Mouse (Mus musculus): Measurements from ENCODE around the gene Olfr1034. TPM values are rescaled to one million over a fixed set of nuclear protein-coding genes. Genes with fewer than 3 reads are reported as not detected.
"Not testable (repeated sequence)": the region's sequence is repeated elsewhere in the genome, so short reads cannot be mapped to it uniquely, and the experiment has no call there.

Olfr1034 gene
- not detected for total RNA-seq (2021)

GRCm38 (mm10) chr2:86045561-86045960 lies at the start of gene Olfr1034:
Gene Olfr1034 (plus strand): TSS chr2:86045861.
- no peak for DNase-seq (ENCODE audit: extremely low spot score in 1 of 2, low spot score in 2 of 2)
- intact Hi-C loops (cut with DNase I) = no loop called here

DNA sequence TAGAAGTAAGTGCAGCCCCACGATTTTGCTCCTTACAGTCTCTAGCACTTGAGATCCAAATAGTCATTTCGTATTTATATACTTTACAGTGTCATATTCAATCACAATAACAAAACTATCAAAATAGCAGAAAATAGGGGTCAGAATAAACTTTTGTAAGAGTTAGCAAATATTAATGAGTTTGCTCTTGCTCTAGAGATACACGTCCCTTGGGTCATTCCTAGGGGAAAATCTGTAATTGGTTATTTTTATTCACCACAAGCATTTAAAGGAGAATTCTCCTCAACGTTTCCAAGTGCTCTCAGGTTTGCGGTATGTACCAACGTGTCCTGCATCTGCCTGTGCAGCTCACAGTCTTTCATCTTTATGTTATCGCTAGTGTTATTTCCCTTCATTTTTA lies 40.4 kb upstream of the Olfr1034 start, which contains the start of gene Olfr1032:
Olfr1032 (plus strand) TSS at position 301 of the 400 bp plus-strand sequence.
- intact Hi-C loops (cut with DNase I) = no loop called here
- DNase-seq (ENCODE audit: extremely low spot score in 1 of 2, low spot score in 2 of 2) = no peak

- DNase-seq (ENCODE audit: extremely low spot score in 1 of 2, low spot score in 2 of 2); intact Hi-C loops (cut with DNase I): not testable (repeated sequence)
Measured at GRCm38 (mm10) chr2:86020406-86020805, 25.3 kb upstream of the Olfr1034 start, which contains the start of gene Olfr1033. Gene Olfr1033 (plus strand): TSS chr2:86020633.

GRCm38 (mm10) chr2:86021518-86021917 lies 24.1 kb upstream of the Olfr1034 start:
- intact Hi-C loops (cut with DNase I); DNase-seq (ENCODE audit: extremely low spot score in 1 of 2, low spot score in 2 of 2): not testable (repeated sequence)

DNA sequence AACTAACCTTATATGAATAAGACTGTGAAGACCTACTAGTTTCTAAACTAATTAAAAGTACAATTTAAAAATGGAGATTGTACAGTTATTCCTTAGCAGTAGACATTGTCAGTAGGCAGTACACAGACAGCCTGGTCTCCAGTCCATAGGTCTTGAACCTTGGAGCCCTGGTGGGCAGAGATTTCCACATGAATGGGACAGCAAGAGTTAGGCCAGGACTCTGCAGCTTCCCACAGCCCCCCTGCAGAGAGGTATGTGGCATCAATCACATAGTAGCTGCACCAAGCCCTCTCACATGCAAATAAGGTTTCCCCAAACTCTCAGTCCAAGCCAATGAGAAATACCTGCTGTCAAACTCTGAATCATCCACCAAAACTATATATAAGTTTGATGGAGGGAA lies 5.1 kb downstream of the Olfr1034 start:
- DNase-seq (ENCODE audit: extremely low spot score in 1 of 2, low spot score in 2 of 2) = not testable (repeated sequence)

GRCm38 (mm10) chr2:86063766-86064165 lies 18.1 kb downstream of the Olfr1034 start:
- DNase-seq (ENCODE audit: extremely low spot score in 1 of 2, low spot score in 2 of 2); intact Hi-C loops (cut with DNase I): not testable (repeated sequence)

More for the DNA sequence above, 5.1 kb downstream of the Olfr1034 start:
- intact Hi-C loops (cut with DNase I) = not testable (repeated sequence)

- DNase-seq (ENCODE audit: extremely low spot score in 1 of 2, low spot score in 2 of 2) = no peak
- intact Hi-C loops (cut with DNase I) = no loop called here
Measured at GRCm38 (mm10) chr2:86070189-86070588, 24.5 kb downstream of the Olfr1034 start.

DNA sequence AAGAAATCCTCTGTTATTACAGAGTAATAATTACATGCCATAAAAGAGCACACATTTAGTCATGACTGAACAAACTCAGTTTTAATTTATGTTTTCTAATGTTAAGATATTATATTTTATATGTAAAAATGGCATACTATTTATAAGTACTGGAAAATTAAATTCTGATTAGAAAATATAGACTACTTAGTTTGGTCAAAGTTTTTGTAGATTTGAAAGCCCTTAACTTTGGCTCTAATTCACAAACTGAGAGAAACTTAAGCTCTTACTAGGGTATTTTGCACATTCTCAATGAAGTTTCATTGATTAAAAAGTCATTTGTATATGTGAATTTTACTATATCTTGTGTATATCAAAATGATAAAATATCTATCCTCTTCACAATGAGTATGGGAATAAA lies 28.0 kb downstream of the Olfr1034 start, which contains the start of gene Olfr1036:
Olfr1036 (plus strand) TSS at position 301 of the 400 bp plus-strand sequence.
- DNase-seq (ENCODE audit: extremely low spot score in 1 of 2, low spot score in 2 of 2); intact Hi-C loops (cut with DNase I): not testable (repeated sequence)

DNA sequence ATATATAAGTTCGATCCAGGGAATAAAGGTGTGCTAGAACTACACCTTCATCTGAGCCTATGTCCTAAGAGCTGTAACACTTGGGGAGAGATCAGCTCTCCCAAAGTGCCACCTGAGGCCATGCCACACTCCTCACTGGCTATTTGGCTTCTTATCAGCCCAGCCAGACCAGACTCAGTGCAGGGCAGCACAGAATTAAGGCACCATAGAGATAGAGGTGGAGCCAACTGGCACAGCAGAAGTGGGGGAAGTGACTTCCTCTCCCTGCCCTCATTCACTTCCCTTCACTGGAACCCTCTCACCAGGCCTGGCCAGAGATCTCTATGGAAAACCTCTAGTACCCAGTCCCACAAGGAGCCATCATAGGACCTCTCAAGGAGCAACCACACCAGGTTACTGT lies 34.8 kb downstream of the Olfr1034 start:
- intact Hi-C loops (cut with DNase I) = not testable (repeated sequence)

DNA sequence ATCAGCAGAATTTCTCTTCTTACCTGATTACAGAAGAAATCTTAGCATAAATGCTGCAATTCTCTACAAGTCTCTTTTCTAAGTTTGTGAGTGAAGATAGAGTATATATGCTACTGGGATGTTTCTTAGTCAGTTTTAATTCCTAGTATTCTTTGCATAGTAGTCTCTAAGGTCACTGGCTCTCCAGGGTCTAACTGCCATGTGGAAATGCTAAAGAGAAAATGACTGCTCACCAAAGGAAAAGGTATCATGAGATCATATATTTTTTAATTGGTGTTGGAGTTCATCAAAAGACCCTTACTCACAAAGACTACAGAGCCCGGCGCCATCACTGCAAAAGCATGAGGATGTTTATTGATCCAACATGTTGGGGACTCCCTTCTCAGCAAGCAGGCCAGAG lies 41.6 kb downstream of the Olfr1034 start, which contains the start of gene Olfr1037:
Olfr1037 (minus strand) TSS at position 101 of the 400 bp plus-strand sequence.
- DNase-seq (ENCODE audit: extremely low spot score in 1 of 2, low spot score in 2 of 2) = no peak
- intact Hi-C loops (cut with DNase I) = no loop called here

More for the DNA sequence above, 34.8 kb downstream of the Olfr1034 start:
- DNase-seq (ENCODE audit: extremely low spot score in 1 of 2, low spot score in 2 of 2) = not testable (repeated sequence)

Other genes with a start within 250 kb of the Olfr1034 start
- not detected for gene Olfr1016, start 243.3 kb upstream of the Olfr1034 start, total RNA-seq (2021)
- not detected for gene Olfr1018, start 227.4 kb upstream of the Olfr1034 start, total RNA-seq (2021)
- gene Olfr1019, start 200.4 kb upstream of the Olfr1034 start, total RNA-seq (2021) = not detected
- not detected for gene Olfr1020, start 198.8 kb upstream of the Olfr1034 start, total RNA-seq (2021)
- not detected for gene Olfr1022, start 177.3 kb upstream of the Olfr1034 start, total RNA-seq (2021)
- gene Olfr1023, start 160.2 kb upstream of the Olfr1034 start, total RNA-seq (2021) = not detected
- gene Olfr1024, start 140.8 kb upstream of the Olfr1034 start, total RNA-seq (2021) = not detected
- gene Olfr1025-ps1, start 130.7 kb upstream of the Olfr1034 start, total RNA-seq (2021) = not detected
- gene Olfr1026, start 124.3 kb upstream of the Olfr1034 start, total RNA-seq (2021) = not detected
- not detected for gene Olfr1028, start 95.4 kb upstream of the Olfr1034 start, total RNA-seq (2021)
- gene Olfr1029, start 72.0 kb upstream of the Olfr1034 start, total RNA-seq (2021) = not detected
- gene Olfr1030, start 66.6 kb upstream of the Olfr1034 start, total RNA-seq (2021) = not detected
- gene Olfr1031, start 55.6 kb upstream of the Olfr1034 start, total RNA-seq (2021) = not detected
- gene Olfr1032, start 40.3 kb upstream of the Olfr1034 start, total RNA-seq (2021) = not detected
- not detected for gene Olfr1033, start 25.2 kb upstream of the Olfr1034 start, total RNA-seq (2021)
- not detected for gene Olfr1036, start 28.1 kb downstream of the Olfr1034 start, total RNA-seq (2021)
- not detected for gene Olfr1037, start 41.5 kb downstream of the Olfr1034 start, total RNA-seq (2021)
- gene Olfr1039, start 90.1 kb downstream of the Olfr1034 start, total RNA-seq (2021) = not detected
- not detected for gene Olfr1040, start 100.9 kb downstream of the Olfr1034 start, total RNA-seq (2021)
- gene Olfr1042, start 116.0 kb downstream of the Olfr1034 start, total RNA-seq (2021) = not detected
- not detected for gene Olfr1043, start 121.7 kb downstream of the Olfr1034 start, total RNA-seq (2021)
- not detected for gene Olfr1044, start 132.0 kb downstream of the Olfr1034 start, total RNA-seq (2021)
- gene Olfr52, start 139.8 kb downstream of the Olfr1034 start, total RNA-seq (2021) = not detected
- not detected for gene Olfr1045, start 157.1 kb downstream of the Olfr1034 start, total RNA-seq (2021)
- not detected for gene Olfr1046, start 173.5 kb downstream of the Olfr1034 start, total RNA-seq (2021)
- gene Olfr1047, start 185.5 kb downstream of the Olfr1034 start, total RNA-seq (2021) = not detected
- gene Olfr1048, start 194.4 kb downstream of the Olfr1034 start, total RNA-seq (2021) = not detected
- gene Olfr1049, start 212.5 kb downstream of the Olfr1034 start, total RNA-seq (2021) = not detected
- not detected for gene Olfr1051, start 233.2 kb downstream of the Olfr1034 start, total RNA-seq (2021)
- not detected for gene Olfr1052, start 246.6 kb downstream of the Olfr1034 start, total RNA-seq (2021)

Data from left cerebral cortex, postnatal 10 days (tissue).